Mouse (Mus musculus): ENCODE results near the gene Cyp26b1.

DNA sequence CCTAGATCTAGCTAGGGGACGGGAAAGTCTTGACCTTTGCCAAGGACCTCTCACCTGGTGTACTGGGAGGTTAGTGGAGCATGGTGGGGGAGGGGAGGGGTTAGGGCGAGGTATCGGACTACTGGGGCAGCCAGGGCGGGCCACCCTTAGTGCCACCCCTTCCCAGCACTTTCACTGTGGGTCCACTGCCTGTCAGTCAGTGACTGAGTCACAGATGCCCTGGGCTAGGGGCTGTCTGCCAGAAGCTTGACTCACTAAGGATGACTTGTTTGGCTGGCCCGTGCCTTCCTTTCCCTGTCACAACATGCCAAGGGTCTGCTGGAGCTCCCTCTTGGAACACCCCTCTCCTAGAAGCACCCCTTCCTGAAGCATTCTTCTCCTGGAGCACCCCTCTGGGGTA is 28.5 kb downstream of the Cyp26b1 start:
- TF ChIP-seq CTCF (IDR thresholded peaks at IDR 0.05; ENCODE audit: borderline replicate concordance, insufficient read depth, low read depth, low read length) (no peak), POLR2A (IDR thresholded peaks at IDR 0.05; ENCODE audit: borderline replicate concordance, insufficient read depth, low read length) (no peak)

Measured in cerebellum, adult 2 months (tissue).